Mouse (Mus musculus): ENCODE results near the gene Olfr1367.

- no peak for TF ChIP-seq ZNF384 (IDR thresholded peaks at IDR 0.05; ENCODE audit: low read depth, low read length)
- TF ChIP-seq MAZ (IDR thresholded peaks at IDR 0.05; ENCODE audit: low read depth, low read length) = no peak
- TF ChIP-seq POLR2A (IDR thresholded peaks at IDR 0.05; ENCODE audit: low read depth, low read length) = no peak
- TF ChIP-seq CTCF (conservative IDR thresholded peaks at IDR 0.05 in 1 of 2, IDR thresholded peaks at IDR 0.05 in 1 of 2; ENCODE audit: low read depth in 2 of 2, low read length in 2 of 2) = no peak
- TF ChIP-seq UBTF (IDR thresholded peaks at IDR 0.05; ENCODE audit: low read depth, low read length) = no peak
Observed at GRCm38 (mm10) chr13:21372700-21373099, 26.0 kb downstream of the Olfr1367 start.

All from CH12.LX (cell line).